Mouse (Mus musculus) brain, embryonic 14.5 days (tissue): ENCODE results near the gene Zfhx3. TPM values are rescaled to one million over a fixed set of nuclear protein-coding genes. Genes with fewer than 3 reads are reported as not detected.

Source experiments
- DNase-seq: peaks from one replicate; pipeline ENCODE4 v3.0.0-alpha.2; 2011; ENCODE audit warnings: low read depth
- CTCF ChIP-seq: fragments of 200-500 bp; IDR thresholded peaks from 2 replicates; pipeline ENCODE4 v1.5.1; 2012; ENCODE audit warnings: inconsistent platforms, mild to moderate bottlenecking, moderate library complexity, borderline replicate concordance; ENCODE audit not compliant: insufficient read depth, insufficient read length; ENCODE audit errors: extremely low read depth
- POLR2A ChIP-seq: fragments of 200-500 bp; IDR thresholded peaks from 2 replicates; pipeline ENCODE4 v1.6.1; 2012; ENCODE audit warnings: mild to moderate bottlenecking, inconsistent platforms, borderline replicate concordance; ENCODE audit not compliant: poor library complexity, insufficient read depth, insufficient read length, severe bottlenecking; ENCODE audit errors: extremely low read depth
- polyA plus RNA-seq: library from polyadenylated mRNA; depleted of rRNA; stranded (reverse); fragments of >200 nt; gene quantifications from 2 replicates; pipeline ENCODE4 v1.2.3, GENCODE M21; 2012

The Zfhx3 gene
- polyA plus RNA-seq, 1 experiment = 31.3 TPM

GRCm38 (mm10) chr8:108714143-108714635, 771.7 kb downstream of the Zfhx3 start:
- TF ChIP-seq POLR2A (no peak), CTCF (no peak)
- peak; percentile 39 for DNase-seq

- DNase-seq = peak; percentile 91
- 0 out of 2 replicates have a peak, but pooled peaks have one; percentile 27 for TF ChIP-seq POLR2A
- no peak for TF ChIP-seq CTCF
Measured at GRCm38 (mm10) chr8:108714636-108715415, 772.4 kb downstream of the Zfhx3 start.

GRCm38 (mm10) chr8:108715416-108715948, 773.0 kb downstream of the Zfhx3 start:
- TF ChIP-seq POLR2A = no peak
- TF ChIP-seq CTCF = no peak
- no peak for DNase-seq

GRCm38 (mm10) chr8:108716291-108716811, 773.9 kb downstream of the Zfhx3 start:
- TF ChIP-seq CTCF (no peak), POLR2A (no peak)
- DNase-seq = no peak

- TF ChIP-seq CTCF = no peak
- no peak for TF ChIP-seq POLR2A
- no peak for DNase-seq
Measured at GRCm38 (mm10) chr8:108717545-108717944, 775.1 kb downstream of the Zfhx3 start.

GRCm38 (mm10) chr8:108718031-108718430, 775.6 kb downstream of the Zfhx3 start:
- DNase-seq = peak; percentile 51
- TF ChIP-seq POLR2A (no peak), CTCF (no peak)

GRCm38 (mm10) chr8:108720840-108721239, 778.4 kb downstream of the Zfhx3 start:
- no peak for DNase-seq
- TF ChIP-seq CTCF = no peak
- no peak for TF ChIP-seq POLR2A

- no peak for TF ChIP-seq POLR2A
- TF ChIP-seq CTCF = no peak
- peak; percentile 76 for DNase-seq
Measured at GRCm38 (mm10) chr8:108722671-108723513, 780.4 kb downstream of the Zfhx3 start.

- no peak for DNase-seq
- no peak for TF ChIP-seq CTCF
- TF ChIP-seq POLR2A = no peak
Measured at GRCm38 (mm10) chr8:108723636-108724035, 781.2 kb downstream of the Zfhx3 start.

GRCm38 (mm10) chr8:108724818-108725506, 782.5 kb downstream of the Zfhx3 start:
- no peak for TF ChIP-seq CTCF
- TF ChIP-seq POLR2A = no peak
- DNase-seq = no peak

- TF ChIP-seq CTCF (no peak), POLR2A (no peak)
Measured at GRCm38 (mm10) chr8:108725631-108726030, 783.2 kb downstream of the Zfhx3 start.

More at GRCm38 (mm10) chr8:108725631-108726030, 783.2 kb downstream of the Zfhx3 start:
- no peak for DNase-seq
